ENCODE assay signal across 19 mouse cellular contexts in genomic region chr7:81652296-81652695, GRCm38 (mm10). TPM values are rescaled to one million over a fixed set of nuclear protein-coding genes. Genes with fewer than 3 reads are reported as not detected.
DNase-seq lines count a peak whose midpoint lies in the region; ATAC-seq and TF ChIP-seq lines count a peak whose summit lies in the region.
"Had no signal": no experiment of that assay in that cellular context is flagged by ENCODE, and none has a peak within 500 bp of the region (broad histone marks: within the 10 kb centered on the region; RNA-seq: fewer than 3 reads in every experiment).

No protein-coding gene starts in this region.

- TF ChIP-seq CTCF in layer of hippocampus, adult 2 months (conservative IDR thresholded peaks at IDR 0.05), result no peak

- H3K27me3 ChIP-seq in forebrain, embryonic 12.5 days, result no peaks in the 10 kb centered on the region
- H3K27me3 ChIP-seq in forebrain, embryonic 11.5 days (ENCODE audit: control insufficient read depth, insufficient read depth, low read length), result no peaks in the 10 kb centered on the region
- 0 out of 2 replicates have a peak, but pooled peaks cover 5% of the 10 kb centered on the region for H3K27me3 ChIP-seq in embryonic facial prominence, embryonic 10.5 days (replicated peaks; ENCODE audit: low read depth, poor library complexity, severe bottlenecking)
- no peaks in the 10 kb centered on the region for H3K27me3 ChIP-seq in limb, embryonic 10.5 days (ENCODE audit: low read depth, poor library complexity, severe bottlenecking)
- H3K27me3 ChIP-seq: embryonic facial prominence, embryonic 12.5 days; neural tube, embryonic 12.5 days had no signal

- peak overlapping the region; percentile 73; the same call in 1 of the 2 replicates for H3K27ac ChIP-seq in forebrain, embryonic 12.5 days
- H3K27ac ChIP-seq in forebrain, embryonic 11.5 days (ENCODE audit: low read depth, low read length), result no peak overlapping the region
- H3K27ac ChIP-seq in layer of hippocampus, adult 2 months, result peak overlapping the region; percentile 87
- H3K27ac ChIP-seq in embryonic facial prominence, embryonic 10.5 days (replicated peaks), result peak overlapping the region; percentile 26
- H3K27ac ChIP-seq in limb, embryonic 10.5 days, result peak overlapping the region; percentile 54
- H3K27ac ChIP-seq: neural tube, embryonic 12.5 days had no signal

- H3K4me1 ChIP-seq in forebrain, embryonic 12.5 days, result peaks cover 70% of the 10 kb centered on the region
- peaks cover 9% of the 10 kb centered on the region; the same call in 1 of the 2 replicates for H3K4me1 ChIP-seq in forebrain, embryonic 11.5 days (replicated peaks; ENCODE audit: control insufficient read depth, insufficient read depth, low read length)
- peaks cover 57% of the 10 kb centered on the region for H3K4me1 ChIP-seq in embryonic facial prominence, embryonic 10.5 days
- peaks cover 66% of the 10 kb centered on the region for H3K4me1 ChIP-seq in limb, embryonic 10.5 days

- no peaks in the 10 kb centered on the region for H3K36me3 ChIP-seq in forebrain, embryonic 12.5 days (replicated peaks)
- H3K36me3 ChIP-seq in forebrain, embryonic 11.5 days (ENCODE audit: control insufficient read depth, insufficient read depth, low read length), result no peaks in the 10 kb centered on the region
- H3K36me3 ChIP-seq in embryonic facial prominence, embryonic 10.5 days (replicated peaks), result no peaks in the 10 kb centered on the region
- H3K36me3 ChIP-seq in limb, embryonic 10.5 days, result no peaks in the 10 kb centered on the region
- H3K36me3 ChIP-seq: embryonic facial prominence, embryonic 12.5 days; neural tube, embryonic 12.5 days had no signal

- 70% methylated on average over 2 of the region's 2 CpGs for WGBS in forebrain, embryonic 12.5 days
- WGBS in forebrain, embryonic 11.5 days, result 76% methylated on average over 2 of the region's 2 CpGs
- WGBS in embryonic facial prominence, embryonic 10.5 days, result 66% methylated on average over 2 of the region's 2 CpGs
- 73% methylated on average over 2 of the region's 2 CpGs for WGBS in limb, embryonic 10.5 days

- H3K9ac ChIP-seq in forebrain, embryonic 12.5 days, result no peak overlapping the region
- H3K9ac ChIP-seq in forebrain, embryonic 11.5 days (ENCODE audit: low read length), result no peak overlapping the region
- H3K9ac ChIP-seq: embryonic facial prominence, embryonic 12.5 days; neural tube, embryonic 12.5 days had no signal

- H3K4me2 ChIP-seq in forebrain, embryonic 12.5 days, result no peak overlapping the region
- H3K4me2 ChIP-seq in forebrain, embryonic 11.5 days (ENCODE audit: low read depth, low read length, severe bottlenecking), result no peak overlapping the region
- H3K4me2 ChIP-seq: embryonic facial prominence, embryonic 12.5 days; neural tube, embryonic 12.5 days had no signal

- no peak overlapping the region for H3K4me3 ChIP-seq in forebrain, embryonic 12.5 days (replicated peaks)
- no peak overlapping the region for H3K4me3 ChIP-seq in forebrain, embryonic 11.5 days (ENCODE audit: low read depth, low read length)
- H3K4me3 ChIP-seq in layer of hippocampus, adult 2 months, result no peak overlapping the region
- no peak overlapping the region for H3K4me3 ChIP-seq in embryonic facial prominence, embryonic 10.5 days
- H3K4me3 ChIP-seq in limb, embryonic 10.5 days, result no peak overlapping the region
- H3K4me3 ChIP-seq: embryonic facial prominence, embryonic 12.5 days; neural tube, embryonic 12.5 days had no signal

- no peak for ATAC-seq in forebrain, embryonic 12.5 days (ENCODE audit: low FRiP score)
- no peak for ATAC-seq in forebrain, embryonic 11.5 days (replicated peaks; ENCODE audit: low FRiP score)

- no peaks in the 10 kb centered on the region for H3K9me3 ChIP-seq in forebrain, embryonic 12.5 days
- H3K9me3 ChIP-seq in forebrain, embryonic 11.5 days (ENCODE audit: control insufficient read depth, low read length), result no peaks in the 10 kb centered on the region
- H3K9me3 ChIP-seq in embryonic facial prominence, embryonic 10.5 days, result no peaks in the 10 kb centered on the region
- H3K9me3 ChIP-seq in limb, embryonic 10.5 days (replicated peaks), result no peaks in the 10 kb centered on the region
- H3K9me3 ChIP-seq: embryonic facial prominence, embryonic 12.5 days; neural tube, embryonic 12.5 days had no signal

- no peak for DNase-seq in forebrain, embryonic 11.5 days (ENCODE audit: low spot score)
- DNase-seq in layer of hippocampus, adult 2 months (ENCODE audit: low spot score in 2 of 2), result no peak
- no peak for DNase-seq in layer of hippocampus, adult 8-10 months (ENCODE audit: low spot score in 2 of 2)
- DNase-seq in embryonic facial prominence, embryonic 10.5 days (ENCODE audit: low spot score), result no peak
- no peak for DNase-seq in limb, embryonic 10.5 days (ENCODE audit: low spot score)
- no peak for DNase-seq in adrenal gland, adult 18-20 months (ENCODE audit: low spot score in 2 of 2)
- DNase-seq: adrenal gland, postnatal 25 days; cerebellum, adult 11-12 months; heart, adult 18-20 months; kidney, adult 18-20 months; kidney, postnatal 10 days; left cerebral cortex, postnatal 4 days; lung, adult 18-20 months; lung, postnatal 14 days; thymus, postnatal 36 days had no signal

RNA-seq across cellular contexts. Expression of gene Homer2, which starts 55.0 kb away (rescaled TPM):
- 33.3 and 34.1 TPM in 2 replicates for polyA plus RNA-seq in forebrain, embryonic 12.5 days (2016; fragmentation: Nextera tagmentation; extraction: Ambion mirVana)
- 29.7 and 30.1 TPM in 2 replicates for polyA plus RNA-seq in forebrain, embryonic 11.5 days (2014; fragmentation: Nextera tagmentation; extraction: Ambion mirVana)
- 10 to 100 TPM; 90.4 to 92.1 TPM for total RNA-seq in layer of hippocampus, adult 2 months (2021)
- 10 to 100 TPM; 77.8 to 89.4 (median 88.7) TPM for total RNA-seq in layer of hippocampus, adult 8-10 months (2022)
- 12.2 and 14.6 TPM in 2 replicates for polyA plus RNA-seq in embryonic facial prominence, embryonic 10.5 days (2016; fragmentation: Nextera tagmentation; extraction: Ambion mirVana)
- polyA plus RNA-seq in limb, embryonic 10.5 days (2016; fragmentation: Nextera tagmentation; extraction: Ambion mirVana), result 14.3 and 23.3 TPM in 2 replicates
- total RNA-seq in adrenal gland, adult 18-20 months (2021), result 1 to 10 TPM; 1.7 to 4.9 TPM
- total RNA-seq: monocyte, adult 5-6 weeks had no signal
